Mouse (Mus musculus) brain, adult 2 months (tissue): ENCODE data around the gene Nags.

Experiments used
- DNase-seq: peaks from one replicate; pipeline ENCODE4 v3.0.0; 2011; ENCODE audit warnings: low read depth, low spot score

Gene Nags

DNA sequence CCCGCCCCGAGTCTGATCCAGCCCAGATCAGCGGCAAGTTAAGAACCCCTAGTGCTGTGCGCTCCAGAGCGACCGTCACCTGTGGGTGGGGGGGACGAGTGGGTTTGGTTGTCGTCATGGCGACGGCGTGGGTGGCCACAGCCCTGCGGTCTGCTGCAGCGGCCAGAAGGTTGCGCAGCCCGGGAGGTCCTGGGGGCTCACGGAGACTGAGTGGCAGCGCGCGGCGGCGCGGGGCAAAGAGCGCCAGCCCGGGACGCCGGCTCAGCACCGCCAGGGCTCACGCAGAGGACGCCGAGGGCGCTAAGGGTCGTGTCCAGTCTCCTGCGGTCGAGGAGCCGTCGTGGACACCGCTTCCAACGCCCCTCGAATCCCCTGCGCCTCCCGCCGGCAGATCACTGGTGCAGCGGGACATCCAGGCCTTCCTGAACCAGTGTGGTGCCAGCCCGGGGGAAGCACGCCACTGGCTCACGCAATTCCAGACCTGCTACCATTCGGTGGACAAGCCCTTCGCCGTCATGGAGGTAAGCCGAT, at the start of gene Nags:
Gene Nags (plus strand): TSS at position 43 of the 531 bp plus-strand sequence.
- peak; percentile 12 for DNase-seq

DNA sequence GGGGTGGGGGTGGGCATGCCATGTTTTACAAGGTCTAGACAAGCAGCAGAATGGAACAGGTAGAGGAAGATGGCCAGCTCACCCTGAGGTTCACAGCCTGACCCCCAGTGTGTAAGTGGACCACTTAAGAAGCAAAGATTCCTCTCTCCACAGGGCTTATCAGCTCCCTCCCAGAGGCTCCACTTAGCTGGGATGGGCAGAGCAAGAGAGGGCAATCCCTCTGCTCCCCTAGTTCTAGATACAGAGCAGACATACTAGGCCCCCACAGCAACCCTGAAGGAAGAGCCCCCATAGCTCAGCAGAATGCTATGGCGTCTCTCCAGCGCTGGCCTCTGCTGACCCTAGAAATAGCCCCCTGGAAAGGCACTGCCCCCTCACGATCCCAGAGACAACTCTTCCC, 49.6 kb upstream of the Nags start:
- no peak for DNase-seq

DNA sequence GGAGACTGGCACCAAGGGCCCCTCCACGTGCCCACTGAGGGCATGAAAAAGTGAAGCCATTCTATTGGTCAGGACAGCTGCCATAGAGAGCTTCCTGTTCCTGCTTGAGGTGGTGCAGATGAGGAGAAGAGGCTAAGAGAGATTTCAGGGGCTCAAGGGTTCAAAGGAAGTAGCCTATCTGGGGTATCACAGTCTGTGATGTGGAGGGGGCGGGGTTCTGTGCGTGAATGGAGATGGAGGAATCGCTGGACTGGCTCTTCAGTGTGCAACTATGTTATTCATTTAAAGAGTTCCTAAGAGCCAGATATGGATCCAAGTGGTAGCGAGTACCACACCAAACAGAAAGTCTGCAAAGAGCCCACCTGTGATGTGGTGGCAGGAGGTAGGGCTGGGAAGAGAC, 48.9 kb upstream of the Nags start:
- no peak for DNase-seq

DNA sequence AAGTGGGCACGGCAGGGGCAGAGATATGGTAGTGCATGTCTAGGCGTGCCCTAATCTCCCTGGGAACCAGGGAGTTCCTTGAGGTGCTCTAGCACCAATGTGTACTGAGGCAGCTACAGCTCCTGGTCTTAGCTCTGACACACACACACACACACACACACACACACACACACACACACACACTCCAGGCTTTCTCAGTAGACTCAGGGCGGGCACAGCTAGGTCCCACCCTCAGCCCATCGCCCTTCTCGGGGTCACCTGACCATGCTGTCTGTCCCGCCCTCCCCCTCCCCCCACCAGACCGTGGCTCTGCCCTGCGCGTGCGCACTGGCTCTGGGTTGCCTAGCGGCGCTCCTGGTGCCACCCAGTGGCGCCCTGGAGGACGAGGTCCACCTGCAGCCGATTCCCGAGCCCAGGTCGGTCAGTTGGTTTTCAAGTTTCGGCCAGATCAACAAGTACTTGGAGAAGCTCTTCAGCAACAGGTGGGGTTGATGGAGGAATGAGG, 48.4 kb upstream of the Nags start:
- peak; percentile 95 for DNase-seq

DNA sequence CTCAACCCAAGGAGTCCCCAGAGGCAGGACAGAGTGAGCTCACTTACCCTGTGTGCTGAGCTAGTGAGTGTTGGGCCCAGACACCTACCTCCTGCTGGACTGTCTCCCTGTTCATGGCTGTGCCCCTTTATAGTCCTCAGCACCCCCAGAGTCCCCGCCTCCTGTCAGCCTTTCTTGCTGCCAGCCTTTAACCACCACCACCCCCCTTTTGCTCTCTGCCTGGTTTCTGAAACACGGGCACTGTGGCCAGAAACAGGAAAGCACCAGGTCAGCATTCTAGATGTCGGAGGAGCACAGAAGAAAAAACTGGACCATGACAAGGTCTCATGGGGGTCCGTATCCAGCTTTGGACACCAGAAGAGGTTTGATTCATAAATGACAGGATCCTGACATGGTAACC, 44.1 kb upstream of the Nags start, which contains the start of gene Ppy:
Gene Ppy (minus strand): TSS at position 101 of the 400 bp plus-strand sequence.
- DNase-seq, result no peak

DNA sequence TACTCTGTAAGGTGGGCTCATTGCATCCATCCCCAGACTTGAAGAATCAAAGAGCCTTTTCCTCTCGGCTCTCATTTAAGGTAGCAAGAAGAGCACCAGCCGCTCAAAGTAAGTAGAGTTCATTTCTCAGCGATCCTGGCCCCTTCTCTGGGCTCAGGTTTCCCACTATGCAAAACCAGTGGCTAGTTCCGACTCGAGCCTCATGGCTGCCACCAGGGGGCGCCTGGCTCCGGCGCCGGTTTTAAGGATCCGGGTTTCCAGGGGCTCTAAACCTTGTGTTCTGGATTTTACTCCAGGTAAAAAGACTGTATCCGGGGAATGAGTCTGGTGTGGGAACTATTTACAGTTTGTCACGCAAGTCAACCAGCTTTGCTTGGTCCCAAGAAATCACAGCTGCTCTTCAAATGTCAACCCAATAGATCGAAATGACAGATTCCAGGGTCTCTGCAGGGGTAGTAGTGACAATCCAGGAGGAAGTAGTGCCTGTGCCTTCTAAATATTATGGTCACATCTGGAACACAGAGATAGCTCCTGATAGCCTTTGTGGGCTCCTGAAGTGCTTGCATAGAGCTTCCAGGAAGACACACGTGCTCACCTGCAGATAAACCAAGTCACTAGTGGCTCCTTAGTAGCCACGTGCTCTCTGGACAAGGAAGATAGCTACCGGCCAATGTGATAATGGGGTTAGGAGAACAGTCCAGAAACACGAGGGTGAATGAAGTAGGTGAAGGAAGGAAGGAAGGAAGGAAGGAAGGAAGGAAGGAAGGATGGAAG, 42.6 kb upstream of the Nags start:
- peak; percentile 69 for DNase-seq

DNA sequence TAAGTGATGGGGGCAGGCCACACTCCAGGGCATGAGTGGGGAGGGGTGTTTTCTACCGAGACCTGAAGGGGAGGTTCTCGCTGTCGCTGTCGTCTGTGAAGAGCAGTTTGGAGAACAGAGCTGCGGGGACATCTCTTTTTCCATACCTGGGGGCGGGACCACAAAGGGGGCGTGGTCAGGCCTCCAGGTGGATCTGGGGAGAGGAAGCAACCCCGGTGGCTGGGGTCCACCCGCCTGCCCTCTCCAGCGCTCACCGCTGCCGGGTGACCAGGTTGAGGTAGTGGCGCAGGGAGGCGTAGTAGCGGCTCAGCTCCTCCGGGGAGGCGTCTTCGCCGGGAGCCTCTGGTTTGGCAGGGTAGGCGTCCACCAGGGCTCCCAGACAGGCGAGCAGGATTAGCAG, 38.4 kb upstream of the Nags start:
- no peak for DNase-seq

DNA sequence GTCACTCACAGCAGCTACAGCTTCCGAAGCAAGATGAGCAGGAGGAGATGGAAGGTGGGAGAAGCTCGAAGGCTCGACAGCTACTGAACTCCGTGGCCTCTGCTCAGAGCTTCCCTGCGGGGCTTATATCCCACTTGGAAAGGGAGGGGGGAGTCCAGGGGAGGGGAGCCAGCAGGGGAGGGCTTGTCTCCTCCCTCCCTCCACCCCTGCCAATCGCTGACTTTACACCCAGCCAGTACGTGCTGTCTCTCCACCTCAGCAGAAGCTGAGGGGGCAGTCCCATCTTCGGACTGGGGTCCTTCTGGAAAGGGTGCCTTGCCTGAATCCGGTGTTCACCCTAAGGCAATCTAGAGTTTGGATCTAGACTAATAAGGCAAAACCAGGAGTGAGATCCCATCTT, 37.6 kb upstream of the Nags start, which contains the start of gene Pyy:
Gene Pyy (minus strand): TSS at position 101 of the 400 bp plus-strand sequence.
- DNase-seq, result no peak

DNA sequence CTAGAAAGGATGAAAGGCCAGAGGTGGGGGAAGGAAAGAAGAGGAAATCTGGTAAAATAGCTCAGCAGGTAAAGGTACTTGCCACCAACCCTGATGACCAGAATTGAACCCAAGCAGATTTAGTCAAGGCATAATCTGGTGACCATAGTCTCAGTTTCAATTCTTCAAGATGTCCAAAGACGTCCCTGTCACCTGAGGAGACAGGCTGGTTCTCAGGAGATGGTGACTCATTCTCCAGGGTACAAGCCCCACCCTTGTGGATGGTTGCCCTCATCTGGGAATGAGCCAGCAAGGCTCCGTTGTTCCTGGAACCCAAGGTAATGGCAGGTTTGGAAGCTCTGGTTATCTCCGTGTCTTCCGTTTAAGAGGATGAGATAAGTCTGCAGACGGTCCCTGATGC, 33.7 kb upstream of the Nags start:
- no peak for DNase-seq

DNA sequence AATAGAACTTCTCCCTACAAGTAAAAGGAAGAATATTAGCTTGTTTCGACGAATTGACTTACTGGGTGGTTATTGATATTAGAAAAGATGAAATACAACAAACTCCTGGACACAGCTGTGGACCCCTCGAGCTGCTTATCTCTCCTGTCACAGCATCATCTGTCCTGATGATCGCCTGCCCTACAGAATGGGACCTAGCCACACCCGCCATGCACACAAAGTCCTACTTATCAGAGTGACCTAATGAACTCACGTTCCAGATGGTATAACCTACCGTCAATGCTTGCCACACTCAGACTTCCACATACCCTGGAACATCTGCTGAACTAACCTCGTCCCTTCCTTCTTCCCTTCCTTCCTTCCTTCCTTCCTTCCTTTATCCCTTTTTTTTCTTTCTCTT, 29.1 kb upstream of the Nags start:
- DNase-seq, result no peak

DNA sequence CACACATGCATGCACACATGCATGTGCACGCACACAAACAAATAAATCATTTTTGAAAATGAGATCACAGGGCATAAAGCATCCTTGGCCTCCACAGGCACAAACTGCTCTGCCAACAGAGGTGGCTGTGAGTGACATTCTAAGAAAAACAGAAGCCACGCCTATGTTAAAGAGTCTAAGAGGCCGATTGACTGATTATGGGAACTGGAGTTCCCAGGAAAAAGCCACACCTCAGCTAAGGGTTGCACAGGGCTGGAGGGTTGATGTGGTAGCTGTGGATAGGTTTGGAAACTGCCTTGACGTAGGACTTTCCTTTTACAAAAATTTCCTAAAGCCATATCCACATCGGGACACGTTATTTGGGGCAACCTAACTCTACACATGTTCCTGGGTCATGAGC, 27.9 kb upstream of the Nags start:
- DNase-seq, result no peak

DNA sequence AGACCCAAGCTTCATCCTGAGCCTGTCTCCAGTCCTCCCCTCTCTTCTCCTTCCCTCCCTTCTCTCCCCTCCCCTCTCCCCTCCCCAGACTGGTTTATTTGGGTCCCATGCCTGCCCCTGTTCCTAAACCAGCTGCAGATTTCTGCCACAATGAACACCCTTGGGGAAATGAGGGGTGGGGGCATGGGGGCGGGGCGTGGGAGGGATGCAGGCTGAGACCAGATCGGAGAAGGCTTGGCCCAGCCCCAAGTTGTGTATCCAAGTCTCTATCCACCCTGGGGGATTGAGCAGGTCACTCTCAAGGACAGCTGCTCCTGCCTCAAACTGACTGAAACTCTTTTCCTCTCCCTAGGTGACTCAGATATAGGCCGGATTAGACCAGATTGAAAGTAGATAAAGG, 10.8 kb upstream of the Nags start:
- no peak for DNase-seq

DNA sequence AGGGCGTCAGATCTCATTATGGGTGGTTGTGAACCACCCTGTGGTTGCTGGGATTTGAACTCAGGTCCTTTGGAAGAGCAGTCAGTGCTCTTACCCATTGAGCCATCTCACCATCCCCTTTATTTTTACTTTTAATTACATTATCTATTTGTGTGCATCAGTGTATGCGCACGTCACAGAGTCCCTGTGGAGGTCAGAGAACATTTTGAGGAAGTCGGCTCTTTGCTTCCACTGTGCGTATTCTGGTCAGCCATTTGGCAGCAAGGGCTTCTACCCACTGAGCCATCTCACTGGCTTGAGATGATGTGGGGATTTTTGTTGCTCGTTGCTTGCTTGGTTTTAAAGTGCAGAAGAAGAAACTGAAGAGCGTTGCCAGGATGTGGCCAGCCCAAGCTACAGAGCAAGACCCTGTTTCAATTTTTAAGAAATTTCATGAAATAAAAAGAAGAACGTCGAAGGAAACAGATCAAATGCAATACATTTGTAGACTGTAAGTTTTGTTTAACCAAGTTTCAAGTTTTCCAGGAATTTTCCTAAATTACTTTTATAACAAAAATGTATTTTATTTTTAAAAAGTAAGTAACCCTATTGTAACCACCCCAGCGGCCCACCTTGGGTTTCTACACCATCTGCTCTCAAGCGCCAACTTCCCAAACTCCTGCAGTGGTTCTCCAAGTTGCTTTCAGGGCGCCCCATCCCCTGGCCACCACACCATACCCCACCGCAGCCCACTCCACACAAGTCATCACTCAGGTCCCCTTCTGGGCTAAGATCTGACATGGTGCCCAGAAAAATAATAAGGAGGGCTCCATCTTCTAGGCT, 7.5 kb upstream of the Nags start:
- no peak for DNase-seq

DNA sequence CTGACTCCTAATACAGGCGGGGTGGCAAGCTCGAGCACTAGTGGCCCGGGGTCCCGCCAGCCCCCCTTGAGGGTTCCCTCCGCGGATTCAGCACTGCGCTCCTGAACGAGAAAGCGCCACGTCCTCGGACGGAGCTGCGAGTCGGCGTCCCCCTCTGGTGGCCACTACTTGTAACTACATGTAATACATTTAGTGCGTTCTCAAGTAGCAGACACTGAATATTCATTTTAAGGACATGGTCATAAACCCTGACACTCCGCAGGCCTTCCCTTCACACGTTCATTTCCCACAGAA, 6.9 kb upstream of the Nags start:
- DNase-seq, result peak; percentile 79

DNA sequence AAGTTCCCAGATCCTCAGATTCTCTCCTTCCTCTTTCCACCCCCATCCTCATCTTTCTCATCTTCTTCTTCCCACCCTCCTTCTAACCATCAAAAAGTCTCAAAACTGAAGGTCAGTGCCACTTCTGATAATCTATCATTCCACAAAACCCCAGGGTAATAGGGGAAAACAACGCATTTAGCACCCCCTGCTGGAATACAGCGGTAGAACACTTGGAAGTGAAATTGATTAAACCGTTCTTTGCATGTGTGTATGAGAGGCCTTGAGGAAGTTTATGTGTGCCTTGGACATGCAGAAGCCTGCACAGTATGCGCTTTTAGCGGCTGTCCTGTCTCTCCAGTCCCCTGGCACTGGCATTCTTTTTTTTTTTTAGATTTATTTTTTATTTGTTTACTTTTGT, 4.8 kb upstream of the Nags start:
- peak; percentile 77 for DNase-seq

DNA sequence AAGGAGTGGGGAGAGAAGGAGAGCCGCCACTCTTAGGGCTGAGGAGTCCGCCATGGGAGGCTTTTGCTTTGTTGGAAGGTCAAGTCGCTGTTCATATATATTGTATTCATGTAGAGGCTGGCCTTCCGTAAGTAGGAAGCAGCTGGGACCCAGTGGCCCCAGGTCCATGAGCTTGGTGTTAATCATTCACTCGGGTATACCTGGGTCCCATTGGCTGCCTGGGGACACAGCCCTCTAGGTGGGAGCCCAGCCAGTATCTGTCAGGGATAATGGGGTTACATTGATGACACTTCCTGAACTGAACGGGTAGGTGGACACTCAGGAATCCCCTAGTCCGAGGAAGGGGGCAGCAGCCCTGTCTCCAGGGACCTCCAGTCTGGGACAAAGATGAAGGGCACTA, 3.0 kb upstream of the Nags start:
- DNase-seq, result no peak

DNA sequence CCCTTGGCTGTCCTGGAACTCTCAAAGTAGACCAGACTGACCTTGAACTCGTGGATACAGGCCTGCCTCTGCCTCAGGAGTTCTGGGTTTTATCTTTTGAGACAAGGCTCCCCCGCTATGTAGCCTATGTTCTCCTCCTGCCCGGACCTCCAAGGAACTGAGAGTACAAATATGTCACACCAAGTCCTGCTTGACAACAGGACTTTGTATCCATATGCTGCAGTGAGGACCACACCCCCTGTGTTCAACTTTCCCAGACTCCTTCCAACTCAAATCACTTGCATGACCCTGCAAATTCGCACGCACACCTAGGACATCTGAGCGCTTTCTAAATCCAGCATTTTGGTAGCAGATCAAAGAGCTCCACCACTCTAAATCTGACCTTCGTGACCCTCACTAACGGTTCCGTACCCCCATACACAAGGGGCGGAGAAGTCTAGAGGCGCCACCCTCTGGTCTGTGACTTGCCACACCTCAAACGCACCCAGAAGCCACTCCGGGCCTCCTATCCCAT, 299 bp upstream of the Nags start:
- DNase-seq, result no peak

DNA sequence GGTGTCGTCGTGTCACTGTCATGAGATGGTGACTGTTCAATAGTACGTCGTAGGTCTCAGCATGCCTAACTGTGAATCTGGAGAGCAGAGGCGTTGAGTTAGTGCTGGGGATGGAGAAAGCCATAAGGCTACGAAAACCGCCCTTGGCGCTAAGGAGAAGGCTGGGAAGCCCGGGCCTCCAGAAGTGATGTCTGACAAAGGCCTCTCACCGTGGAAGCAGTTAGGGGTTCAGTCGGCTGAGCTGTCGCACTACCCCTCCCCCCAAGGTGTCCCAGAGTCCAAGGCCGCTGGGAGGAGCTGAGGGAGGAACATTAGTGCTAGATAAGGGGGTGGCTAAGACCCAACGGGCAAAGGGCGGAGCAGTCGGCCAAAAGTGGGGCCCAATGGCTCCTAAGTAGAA, 692 bp downstream of the Nags start:
- DNase-seq, result no peak

DNA sequence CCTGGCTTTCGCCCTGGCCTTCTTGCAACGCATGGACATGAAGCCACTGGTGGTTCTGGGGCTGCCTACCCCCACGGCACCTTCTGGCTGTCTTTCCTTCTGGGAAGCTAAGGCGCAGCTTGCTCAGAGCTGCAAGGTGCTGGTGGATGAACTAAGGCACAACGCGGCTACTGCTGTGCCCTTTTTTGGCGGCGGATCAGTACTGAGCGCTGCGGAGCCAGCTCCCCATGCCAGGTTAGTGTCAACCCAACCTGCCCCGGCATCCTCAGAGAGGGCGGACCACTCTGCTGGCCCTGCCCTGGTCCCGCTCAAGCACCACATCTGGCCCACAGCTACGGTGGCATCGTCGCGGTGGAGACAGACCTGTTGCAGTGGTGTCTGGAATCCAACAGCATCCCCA, 1.2 kb downstream of the Nags start:
- DNase-seq, result no peak

DNA sequence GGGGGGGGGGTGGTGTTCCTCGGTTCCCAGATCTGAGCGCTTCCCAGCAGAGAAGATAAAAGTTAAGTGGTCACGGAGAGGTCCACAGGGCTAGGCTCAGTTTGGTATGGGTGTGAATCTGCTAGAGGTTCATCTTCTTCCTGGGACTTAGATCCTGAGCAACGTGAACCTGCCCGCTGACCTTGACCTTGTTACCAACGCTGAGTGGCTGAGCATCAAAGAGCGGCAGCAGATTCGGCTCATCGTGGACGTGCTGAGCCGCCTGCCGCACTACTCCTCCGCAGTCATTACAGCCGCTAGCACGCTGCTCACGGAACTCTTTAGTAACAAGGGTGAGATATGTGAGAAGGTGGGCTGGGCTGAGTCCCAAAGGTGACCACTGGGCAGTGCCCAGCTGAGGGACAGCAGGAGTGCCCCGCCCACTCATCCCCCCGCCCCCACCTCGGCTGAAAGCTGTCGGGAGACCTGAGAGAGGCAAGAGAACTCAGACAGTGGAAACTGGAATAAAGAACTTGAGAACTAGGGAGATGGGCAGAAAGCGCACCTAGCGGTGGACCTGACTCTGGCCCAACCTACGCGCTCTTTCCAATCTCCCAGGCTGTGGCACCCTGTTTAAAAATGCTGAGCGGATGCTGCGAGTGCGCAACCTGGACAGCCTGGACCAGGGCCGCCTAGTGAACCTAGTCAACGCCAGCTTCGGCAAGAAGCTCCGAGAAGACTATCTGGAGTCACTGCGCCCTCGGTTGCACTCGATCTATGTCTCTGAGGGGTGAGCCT, 2.1 kb downstream of the Nags start:
- DNase-seq, result peak; percentile 8

DNA sequence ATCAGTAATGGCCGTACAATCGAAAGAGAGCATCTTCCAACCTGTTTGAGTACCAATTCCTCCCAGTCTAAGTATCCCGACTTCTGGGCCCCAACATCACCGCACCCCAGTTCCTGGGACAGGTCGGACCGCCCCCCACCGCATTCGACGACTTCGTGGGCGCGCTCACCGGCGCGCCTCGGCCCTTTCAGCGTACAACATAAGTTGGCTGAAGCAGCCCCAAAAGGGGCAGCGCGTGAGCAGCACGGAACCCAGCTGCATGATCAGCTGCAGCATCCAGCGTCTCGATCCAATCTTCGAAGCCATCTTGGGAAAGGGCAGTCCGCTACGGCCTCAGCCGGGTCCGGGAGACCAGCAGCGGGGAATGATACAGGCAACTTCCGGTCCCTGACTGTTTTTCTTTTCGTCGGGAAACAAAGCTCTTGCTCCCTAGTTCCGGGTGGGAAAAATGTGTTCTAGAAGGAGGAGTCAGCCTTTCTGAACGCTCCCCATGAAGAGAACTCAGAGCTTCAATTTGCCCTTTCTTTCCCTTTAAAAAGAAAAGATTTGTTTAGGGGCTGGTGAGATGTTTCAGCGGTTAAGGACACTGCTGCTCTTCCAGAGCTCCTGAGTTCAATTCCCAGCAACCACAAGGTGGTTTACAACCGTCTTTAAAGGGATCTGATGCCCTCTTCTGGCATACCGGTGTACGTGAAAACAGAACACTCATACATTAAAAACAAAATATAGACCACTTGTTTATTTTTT, 10.9 kb downstream of the Nags start, which contains the start of gene Tmem101:
Gene Tmem101 (minus strand): TSS at position 366 of the 747 bp plus-strand sequence.
- DNase-seq, result peak; percentile 97
